Mouse (Mus musculus) layer of hippocampus, adult 9-11 months (tissue): ENCODE measurements around the gene Tcf7.

Source experiments
- DNase-seq: peaks from one replicate; pipeline ENCODE4 v3.0.0; 2022

Gene Tcf7

DNA sequence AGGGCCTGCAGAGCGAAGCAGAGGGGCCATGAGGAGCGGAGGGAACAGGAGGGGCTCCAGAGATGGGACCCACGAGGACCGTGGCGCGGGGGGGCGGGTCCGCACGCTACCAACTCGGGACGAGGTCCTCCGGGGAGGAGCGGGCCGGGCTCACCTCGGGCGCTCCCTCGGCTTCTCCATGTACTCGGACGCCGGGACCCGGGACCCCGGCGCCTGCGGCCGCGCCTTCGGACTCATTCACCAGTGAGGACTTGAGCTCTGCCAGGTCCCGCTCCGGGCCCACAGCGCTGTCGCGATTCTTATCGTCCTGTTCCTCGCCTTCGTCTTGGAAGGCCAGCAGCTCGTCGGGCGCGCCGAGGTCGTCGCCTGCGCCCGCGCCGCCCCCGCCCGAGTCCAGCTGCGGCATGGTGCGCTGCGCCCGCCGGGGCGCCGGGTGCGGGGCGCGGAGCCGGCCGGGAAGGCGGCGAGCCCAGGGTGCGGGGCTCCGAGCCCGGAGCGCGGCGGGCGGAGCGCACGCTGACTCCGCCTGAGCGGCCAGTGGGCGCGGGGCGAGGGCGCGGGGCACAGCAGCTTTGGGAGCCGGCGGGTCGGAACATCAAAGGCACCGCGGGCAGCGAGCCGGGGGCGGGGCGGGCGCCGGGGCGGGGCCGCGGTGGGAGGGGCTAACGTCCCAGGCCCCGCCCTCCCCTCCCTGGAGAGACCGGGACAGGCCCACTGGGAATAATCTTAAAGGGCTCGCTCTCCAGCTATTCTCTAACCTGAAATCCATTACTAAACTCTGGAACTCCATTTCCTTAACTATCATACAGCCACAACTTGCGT is at the start of gene Tcf7:
Tcf7 (minus strand) TSS at position 241 of the 822 bp plus-strand sequence.
- no peak for DNase-seq

DNA sequence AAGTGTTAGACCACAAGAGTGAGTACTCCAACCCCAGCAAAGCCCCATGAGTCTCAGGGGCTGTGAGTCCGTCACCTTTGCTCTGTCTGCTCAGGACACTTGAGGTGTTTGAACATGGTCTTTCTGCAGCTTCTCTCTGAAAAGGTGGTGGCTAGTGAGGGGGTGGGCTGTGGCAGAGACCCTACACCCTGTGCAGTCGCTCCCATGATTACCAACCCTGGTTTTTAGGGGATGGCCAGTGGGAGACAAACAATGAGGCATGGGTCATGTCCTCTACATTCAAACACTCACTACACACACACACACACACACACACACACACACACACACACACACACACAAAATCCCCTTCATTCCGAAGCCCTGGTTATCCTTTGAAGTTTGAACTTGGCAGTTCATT is 44.5 kb upstream of the Tcf7 start:
- no peak for DNase-seq

DNA sequence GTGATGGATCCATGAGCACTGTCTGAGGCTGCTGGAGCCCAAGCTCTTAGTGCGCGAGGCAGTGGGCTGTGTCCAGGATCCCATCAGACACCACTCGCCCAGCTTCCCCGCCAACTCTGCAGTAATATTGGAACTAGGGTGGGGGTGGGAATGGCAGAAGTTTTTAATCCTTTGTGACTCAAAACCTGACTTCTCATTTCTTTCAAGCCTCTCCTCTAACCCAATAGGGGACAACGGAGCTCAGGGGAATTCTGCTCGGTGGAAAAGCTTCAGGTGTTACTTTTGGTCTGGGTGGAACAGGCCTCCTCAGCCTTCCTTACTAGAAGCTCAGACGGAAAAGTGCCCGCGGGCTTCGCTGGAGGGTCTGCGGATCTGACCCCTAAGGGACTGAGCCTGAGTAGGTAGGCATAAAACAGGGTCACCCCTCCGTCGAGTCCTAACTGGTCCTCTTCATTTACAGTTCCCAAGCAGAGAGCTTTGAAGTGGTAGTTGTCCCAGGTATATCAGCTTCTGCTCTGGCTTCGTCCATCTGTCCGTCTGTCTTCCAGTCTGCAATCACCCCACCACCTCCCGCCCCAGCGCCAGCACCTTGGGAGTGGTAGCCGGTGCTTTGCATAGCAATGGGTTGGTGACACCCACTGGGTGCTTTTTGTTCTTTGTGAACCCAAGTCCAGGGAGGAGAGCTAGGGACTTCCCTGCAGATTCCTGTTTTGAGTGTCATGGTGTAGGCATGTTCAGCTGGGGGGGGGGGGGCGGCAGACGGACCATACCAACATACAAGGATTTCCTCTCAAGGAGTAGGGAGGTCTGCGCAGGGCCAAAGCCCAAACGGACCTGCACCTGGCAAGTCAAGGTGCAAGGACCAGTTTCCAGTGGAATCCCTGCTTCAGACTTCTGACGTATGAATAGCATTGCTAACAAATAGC is 41.9 kb upstream of the Tcf7 start:
- DNase-seq = no peak

DNA sequence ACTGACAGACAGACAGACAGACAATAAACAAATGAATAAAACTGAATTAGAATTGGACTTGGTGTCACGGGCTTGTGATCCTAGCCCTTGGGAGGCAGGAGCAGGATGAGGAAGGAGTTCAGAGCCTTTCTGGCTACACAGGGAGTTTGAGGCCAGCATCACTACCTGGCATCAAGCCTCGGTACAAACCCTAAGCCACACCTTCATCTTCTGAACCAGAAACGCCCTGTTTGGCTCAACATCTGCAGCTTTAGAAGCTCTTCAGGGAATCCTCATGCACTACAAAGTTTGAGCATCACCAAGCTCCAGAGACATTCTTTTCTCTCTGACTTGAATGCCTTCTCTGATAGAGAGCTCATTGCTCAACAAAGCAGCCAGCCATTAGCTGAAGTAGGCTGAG is 38.7 kb upstream of the Tcf7 start:
- no peak for DNase-seq

DNA sequence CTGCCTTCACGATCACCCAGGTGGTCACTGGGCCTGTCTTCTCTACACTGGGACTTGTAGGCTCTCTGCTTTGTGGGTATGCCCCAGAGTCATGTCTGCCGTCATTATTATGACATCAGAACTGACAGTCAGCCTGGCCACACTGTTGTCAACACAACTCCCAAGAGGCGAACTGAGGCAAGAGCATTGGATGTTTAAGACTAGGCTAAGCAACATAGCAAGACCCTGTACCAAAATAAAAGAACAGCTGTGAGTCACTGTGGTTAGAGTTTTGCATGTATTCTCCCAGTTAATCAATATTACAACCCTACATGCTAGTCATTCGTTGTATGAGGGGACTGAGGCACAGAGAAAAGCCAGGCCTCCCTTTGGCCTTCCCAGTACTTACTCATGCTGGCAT is 37.7 kb upstream of the Tcf7 start:
- no peak for DNase-seq

DNA sequence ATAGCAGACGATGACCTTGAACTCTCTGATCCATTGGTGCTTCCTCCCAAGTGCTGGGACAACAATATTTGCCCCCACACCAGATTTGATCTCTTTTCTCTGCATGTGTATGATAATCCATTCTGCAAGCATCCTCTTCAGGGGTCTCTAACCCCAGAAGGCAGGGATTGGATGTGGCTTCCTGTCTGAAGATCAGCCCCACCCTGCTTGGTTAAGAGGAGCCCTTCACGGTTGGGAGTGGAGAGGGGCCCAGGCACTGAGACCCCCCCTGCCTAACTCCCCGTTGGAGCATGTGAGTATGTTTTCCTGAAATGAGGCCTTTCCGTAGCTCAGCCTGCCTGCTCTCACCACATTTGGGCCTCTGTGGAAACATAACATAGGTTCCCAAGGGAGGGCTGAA is 36.9 kb upstream of the Tcf7 start:
- DNase-seq = no peak

DNA sequence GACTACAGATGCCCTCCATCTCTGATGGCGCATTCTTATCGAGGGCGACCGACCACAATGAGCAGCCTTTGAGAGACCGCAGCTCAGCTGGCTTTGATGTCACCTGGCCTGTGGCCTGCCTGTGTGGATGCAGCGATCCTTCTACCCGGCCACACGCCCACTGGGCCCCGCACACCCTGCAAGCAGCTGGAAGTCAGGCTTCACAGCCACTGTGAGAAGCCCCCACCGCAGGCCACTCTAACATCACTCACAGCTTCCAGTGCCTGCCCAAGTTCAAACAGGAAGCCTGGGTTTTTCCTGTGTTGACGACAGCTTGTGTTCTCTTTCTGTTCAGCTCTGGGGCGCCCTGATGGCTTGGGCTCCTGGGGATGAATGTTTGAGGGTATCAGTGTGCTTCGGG is 35.6 kb upstream of the Tcf7 start:
- no peak for DNase-seq

DNA sequence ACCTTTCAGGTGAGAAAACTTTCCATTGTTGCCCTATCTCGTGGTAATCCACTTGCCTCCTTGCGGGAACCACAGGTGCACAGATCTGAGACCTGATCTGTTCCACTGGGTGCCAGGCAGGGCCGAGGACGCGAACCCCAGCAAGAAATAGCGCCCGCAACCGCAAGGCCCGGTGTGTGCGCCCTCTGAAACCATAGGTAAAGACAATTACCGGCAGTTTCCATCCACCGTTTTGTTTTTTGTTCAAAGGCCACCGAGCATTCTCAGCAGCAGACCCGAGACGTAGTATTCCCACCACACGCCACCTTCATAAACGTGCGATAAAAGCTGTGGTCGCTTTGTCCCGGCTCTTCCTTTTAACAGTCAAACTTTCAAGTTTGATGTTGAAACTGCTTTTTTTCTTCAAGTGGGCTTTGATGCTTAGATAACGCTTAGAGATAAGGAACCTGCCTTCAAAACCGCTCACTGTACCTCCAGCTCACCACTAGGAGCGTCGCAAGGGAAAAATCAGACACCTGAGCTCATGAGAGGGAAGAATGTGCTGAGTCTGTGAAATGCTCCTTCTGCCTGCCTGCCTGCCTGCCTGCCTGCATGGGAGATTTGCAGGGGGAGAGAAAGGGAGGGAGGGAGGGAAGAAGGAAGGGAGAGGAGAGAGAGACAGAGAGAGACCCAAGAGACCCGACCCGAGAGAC is 31.4 kb upstream of the Tcf7 start:
- no peak for DNase-seq

DNA sequence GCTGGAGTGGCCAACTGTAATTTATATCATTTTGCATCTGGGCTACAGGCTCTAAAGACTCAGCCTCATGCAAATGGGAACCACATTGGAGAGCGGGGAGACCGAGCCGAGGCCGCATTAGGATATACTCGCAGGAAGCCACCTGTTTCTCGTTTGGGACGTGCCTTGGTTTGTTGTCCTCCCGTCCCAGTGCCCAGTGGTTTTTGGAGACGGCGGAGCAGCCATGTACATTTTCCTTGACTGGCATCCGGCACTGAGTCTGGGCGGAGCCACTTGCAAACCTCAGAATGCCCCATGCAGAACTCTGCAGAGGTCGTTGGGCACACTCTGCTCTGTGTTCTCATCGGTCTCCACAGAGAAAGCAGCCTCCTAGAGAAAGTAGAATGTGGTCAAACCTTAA is 27.9 kb upstream of the Tcf7 start:
- DNase-seq = no peak

DNA sequence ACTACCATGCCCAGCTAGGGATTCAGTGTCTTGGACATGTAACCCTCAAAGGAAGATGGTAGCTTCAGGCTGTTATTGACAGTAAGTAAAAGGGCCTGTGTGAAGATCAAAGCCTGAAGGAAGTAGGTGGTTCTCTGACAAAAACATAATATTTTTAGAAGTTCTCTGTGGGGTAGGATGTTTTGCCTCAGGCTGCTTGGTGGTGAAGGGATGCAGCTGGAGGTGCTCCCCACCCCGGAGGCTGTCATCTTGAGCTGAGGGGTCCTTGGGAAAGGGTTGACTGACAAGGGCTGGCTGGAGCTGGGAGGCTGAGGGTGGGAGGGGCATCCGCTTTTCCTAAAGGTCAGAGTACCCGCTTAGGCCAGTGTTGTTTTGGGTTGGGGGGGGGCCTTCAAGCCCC is 26.7 kb upstream of the Tcf7 start:
- no peak for DNase-seq

DNA sequence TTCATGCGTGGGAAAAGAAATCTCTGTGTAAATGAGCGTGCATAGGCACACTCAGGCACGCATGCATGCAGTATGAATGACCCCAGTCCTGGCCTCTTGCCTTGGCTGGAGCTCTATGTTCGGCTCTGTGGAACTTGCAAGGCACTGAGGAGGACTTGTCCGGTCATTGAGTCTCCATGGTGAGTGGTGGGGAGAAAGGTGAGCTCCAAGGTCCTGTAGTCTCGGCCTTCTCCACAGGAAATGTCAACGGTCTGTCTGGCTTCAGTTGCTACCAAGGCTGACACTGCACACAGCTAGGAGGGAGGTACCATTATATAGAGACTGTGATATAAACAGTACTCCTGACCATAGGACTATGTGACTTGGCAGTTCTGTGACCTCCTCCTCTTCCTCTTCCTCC is 23.6 kb upstream of the Tcf7 start:
- DNase-seq = no peak

DNA sequence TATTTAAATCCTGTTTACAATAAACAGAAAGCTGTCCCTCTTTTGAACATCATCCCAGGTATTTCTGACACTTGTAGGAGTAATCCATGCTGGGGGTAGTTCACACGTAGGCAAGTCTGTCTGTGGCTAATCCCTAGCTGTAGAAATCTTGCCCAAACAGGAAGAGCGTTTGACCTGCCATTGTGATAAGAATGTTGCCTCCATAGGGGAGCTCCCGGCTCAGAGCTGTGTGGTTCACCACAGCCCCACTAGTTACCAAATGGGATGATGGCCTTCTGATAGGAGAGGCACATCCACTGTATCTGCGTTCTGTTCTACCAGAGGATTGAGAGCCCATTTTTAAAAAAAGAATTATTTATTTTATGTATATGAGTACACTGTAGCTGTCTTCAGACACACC is 22.5 kb upstream of the Tcf7 start:
- DNase-seq = no peak

DNA sequence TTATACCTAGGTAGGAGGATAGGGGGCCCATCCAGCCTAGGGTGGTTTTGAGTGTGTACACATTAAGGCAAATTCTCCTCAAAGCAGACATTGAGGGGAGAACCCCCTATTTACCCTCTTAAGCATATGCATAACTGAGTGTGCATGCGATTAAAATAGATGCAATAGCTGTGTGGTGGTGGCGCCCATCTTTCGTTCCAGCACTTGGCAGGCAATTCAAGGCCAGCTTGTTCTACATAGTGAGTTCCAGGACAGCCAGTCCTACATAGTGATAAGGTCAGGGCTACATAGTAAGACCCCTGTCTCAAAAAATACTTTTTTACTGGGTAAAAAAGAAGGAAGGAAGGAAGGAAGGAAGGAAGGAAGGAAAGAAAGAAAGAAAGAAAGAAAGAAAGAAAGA is 19.9 kb upstream of the Tcf7 start:
- DNase-seq = no peak

DNA sequence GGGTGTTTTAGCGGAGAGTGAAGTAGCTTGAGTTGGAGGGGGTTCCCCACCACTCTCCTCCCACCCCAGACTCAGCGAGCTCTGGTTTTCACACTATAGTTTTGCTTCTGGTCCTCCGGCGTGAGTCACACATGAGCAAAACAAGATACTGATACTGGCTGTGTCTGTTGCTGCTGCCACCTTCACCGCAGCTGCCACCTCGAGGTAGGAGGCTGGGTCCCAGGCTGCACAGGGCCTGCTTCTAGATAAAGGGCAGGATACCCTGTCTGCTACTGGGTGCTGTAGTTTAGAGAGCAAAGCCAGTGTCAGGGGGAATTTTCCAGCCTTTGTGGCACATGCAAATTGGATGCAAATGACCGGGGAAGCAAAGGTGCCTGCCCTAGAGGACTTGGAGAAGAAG is 16.9 kb upstream of the Tcf7 start:
- DNase-seq = no peak

DNA sequence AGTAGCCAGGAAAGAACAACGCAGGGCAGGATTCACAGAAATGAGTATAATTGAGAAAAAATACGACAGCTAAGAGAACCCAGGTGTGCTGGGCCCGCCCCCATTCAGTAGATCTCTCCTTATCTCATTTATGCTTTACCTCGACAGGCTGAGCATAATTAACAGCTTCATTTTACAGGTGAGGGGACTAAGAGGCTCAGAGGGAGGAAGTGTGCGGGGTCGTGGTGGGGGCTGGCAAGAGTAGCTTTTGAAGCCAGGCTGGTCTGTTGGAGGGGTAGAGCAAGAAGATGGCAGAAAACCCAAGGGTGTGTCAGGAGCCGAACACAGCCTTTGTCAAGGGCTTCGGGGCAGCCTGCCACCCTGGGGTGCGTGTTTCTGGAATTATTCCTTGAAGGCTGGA is 16.1 kb upstream of the Tcf7 start:
- DNase-seq = no peak

DNA sequence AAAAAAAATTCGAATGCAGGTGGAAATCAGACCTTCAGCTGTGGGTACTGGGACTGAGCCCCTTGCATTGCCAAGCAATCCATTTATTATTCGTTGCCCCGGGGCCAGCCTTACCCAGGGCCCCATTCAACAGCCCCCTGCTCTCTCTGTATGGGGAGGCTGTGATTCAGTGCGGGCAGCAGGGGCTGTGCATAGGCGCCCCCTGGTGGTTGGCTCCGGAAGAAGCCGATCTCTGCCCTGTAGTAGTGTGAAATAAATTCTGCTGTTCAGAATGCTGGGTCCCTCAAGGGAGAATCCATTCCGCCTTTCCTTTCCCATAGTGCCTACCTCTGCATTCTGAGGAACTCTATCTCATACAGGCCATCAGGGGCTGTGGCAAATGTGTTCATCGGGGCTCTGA is 14.5 kb upstream of the Tcf7 start:
- peak; percentile 54 for DNase-seq

DNA sequence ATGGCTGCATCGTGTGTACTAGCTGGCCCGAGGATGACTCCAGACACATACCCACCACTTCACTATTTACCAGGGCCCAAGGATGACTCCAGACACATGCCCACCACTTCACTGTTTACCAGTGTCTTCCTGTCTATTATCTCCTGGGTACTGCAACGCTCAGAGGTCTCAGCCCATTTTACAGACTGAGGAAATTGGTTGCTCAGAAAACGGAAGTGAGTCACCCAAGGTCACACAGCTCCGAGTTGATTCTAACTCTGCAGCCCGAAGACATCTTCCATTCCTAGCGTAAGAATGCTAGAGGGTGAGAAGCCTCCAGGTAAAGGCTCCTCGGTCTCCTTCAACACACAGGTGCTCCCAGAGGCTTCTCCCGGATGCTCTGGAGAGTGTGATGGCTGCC is 11.3 kb upstream of the Tcf7 start:
- DNase-seq = no peak

DNA sequence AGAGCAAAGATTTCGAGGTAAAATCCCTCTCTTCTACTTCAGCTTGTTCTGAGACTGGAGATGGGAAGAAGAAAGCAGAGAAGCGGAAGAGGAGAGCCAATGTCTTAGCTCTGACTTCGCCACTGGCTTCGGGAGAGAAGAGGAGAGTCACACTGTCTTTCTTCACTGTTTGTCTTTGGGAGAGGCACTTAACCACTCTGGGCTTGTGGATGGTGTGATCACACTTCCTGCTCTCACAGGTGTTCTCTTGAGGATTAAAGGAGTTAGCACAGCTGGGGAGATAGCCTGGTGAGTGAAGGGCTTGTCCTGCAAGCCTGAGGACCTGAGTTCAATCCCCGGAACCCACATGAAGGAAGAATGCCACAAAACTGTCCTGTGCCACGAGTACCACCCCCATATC is 10.1 kb upstream of the Tcf7 start:
- no peak for DNase-seq

DNA sequence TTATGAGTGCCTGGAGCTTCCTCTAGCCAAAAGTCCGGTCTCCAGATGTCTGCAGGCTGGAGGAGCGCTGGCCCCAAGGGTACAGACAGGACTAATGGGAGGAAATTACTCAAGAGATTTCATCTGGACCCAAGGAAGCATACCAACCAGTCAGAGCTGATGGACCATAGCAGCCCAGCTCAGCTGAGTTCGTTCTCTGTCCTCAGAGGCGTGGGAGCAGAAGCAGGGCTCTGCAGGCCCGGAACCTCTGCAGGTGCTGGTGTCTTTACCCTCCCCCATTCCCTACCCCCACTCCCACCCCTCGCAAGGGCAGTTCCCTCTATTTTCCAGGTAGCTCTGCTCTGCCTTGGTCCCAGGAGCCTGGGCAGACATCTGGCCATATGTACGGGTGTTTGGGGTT is 9.5 kb upstream of the Tcf7 start:
- no peak for DNase-seq

DNA sequence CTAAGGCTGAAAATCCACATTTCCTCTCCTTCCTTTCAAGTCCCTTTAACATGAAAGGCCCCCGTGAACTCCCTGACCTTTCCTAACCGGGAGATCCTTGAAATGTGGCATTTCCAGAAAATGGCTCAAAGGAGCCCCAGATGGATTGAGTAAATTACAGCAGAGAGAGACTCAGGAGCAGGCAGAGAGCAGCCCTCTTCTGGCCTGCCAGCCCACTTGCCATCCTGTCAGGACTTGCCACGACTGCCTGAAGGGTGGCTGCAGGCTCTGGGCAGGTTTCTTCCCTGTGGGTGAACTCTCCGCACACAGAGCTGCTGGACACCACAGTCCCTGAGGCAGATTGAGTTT is 4.1 kb upstream of the Tcf7 start:
- no peak for DNase-seq

DNA sequence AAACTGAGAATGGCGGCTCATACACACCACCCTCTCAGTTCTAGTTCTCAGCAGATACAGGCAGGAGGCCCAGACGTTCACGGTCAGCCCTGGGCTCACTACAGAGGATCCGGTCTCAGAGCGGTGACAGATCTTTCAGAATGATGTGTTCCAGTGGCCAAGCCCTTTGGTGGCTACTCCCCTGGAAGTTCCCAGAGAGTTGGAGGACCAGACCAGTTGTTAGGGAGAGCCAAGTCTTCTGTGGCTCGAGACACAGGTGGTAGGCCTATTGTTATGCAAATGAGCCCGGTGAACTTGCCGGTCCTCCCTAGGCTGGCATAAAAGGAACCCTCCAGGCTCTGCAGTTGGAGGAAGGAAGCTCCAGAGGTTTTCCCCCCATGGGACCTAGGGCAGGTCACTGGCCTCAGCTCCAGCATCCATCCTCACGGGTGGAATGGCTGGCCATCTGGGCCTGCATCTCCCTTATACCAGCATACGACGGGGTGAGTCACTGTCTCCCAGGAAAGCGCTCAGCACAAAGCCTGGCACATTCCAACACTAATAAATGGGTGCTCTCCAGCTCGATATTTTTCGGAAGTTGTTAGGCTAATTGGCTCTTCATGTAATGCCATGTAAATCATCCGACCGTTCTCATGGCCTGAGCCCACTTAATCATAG is 3.6 kb upstream of the Tcf7 start:
- no peak for DNase-seq

DNA sequence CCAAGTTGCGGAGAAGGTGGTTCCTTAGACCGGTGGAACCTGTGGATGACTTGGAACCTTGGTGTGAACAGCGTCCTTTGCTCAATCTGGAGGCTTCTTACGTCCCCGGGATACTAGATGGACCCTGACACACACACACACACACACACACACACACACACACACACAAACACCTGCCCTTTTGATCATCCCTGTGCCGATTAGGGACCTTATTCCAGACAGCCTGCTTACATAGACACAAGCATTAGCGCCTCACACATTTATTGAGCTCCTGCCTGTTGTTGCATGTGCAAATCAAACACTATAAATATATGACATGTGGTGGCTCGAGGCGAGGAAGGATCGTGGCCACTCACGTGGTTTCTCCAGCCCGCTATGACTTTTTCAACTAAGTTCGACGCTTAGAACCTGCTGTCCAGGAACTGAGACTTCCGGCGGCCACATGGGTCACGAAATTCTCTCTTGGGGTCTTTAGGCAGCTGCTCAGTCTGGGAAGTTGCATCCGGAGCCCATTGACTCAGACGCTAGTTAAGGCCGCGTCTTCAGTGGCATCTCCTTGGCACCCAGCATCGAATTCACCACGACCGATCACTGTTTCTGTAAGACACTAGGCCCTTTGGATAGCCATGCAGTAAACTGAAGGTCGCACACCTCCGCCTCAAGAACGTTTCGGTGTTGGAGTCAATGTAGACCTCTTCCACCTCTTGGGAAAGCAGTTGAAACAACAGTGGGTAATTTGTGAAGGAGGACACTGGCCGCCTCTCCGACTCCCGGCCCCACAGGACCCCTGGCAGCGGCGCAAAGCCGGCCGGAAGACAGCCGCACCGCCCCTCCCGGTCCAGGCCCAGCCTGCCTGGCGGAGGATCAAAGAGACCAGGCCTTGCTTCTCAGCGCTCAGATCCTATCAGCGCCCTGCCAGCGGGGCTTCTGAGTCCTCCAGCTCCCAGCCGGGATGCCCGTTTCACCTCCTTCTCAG is 1.1 kb upstream of the Tcf7 start:
- DNase-seq = no peak
